Mouse (Mus musculus) testis, adult 2 months (tissue): ENCODE results near the gene Gcnt4.

Experiments
- CTCF ChIP-seq: fragments of 200-500 bp; IDR thresholded peaks from 2 replicates; pipeline ENCODE4 v1.5.1; 2012; ENCODE audit warnings: low read depth, mild to moderate bottlenecking, inconsistent platforms, low read length, moderate library complexity; ENCODE audit not compliant: control insufficient read depth, insufficient read depth, insufficient replicate concordance
- POLR2A ChIP-seq: fragments of 200-500 bp; IDR thresholded peaks from 2 replicates; pipeline ENCODE4 v1.6.1; 2012; ENCODE audit warnings: low read depth, mild to moderate bottlenecking, inconsistent platforms, low read length, moderate library complexity; ENCODE audit not compliant: control insufficient read depth

- TF ChIP-seq CTCF (no peak), POLR2A (no peak)
Observed at GRCm38 (mm10) chr13:96906717-96907116, 17.8 kb upstream of the Gcnt4 start.
